Mouse (Mus musculus): ENCODE data around the gene Phlpp1. TPM values are rescaled to one million over a fixed set of nuclear protein-coding genes. Genes with fewer than 3 reads are reported as not detected.

The Phlpp1 gene
- polyA plus RNA-seq, 1 experiment from 2014 or later: 1.7 TPM

DNA sequence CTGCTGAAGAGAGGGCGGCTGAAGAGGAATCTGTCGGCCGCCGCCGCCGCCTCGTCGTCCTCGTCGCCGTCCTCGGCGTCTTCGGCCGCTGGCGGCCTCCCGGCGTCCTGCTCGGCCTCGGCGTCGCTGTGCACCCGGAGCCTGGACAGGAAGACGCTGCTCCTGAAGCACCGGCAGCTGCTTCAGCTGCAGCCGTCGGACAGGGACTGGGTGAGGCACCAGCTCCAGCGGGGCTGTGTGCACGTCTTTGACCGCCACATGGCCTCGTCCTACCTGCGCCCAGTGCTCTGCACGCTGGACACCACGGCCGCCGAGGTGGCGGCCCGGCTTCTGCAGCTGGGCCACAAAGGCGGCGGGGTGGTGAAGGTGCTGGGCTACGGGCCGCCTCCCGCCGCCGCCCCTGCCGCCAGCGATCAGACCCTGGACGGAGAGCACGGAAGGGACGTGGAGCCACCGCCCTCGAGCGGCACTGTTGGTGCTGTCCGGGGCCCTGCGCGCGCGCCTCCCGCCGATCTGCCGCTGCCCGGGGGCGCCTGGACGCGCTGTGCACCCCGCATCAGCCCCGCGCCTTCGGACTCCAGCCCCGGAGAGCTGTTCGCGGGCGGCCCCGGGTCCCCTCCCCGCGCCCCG is 864 bp downstream of the Phlpp1 start:
- H3K4me1 ChIP-seq (replicated peaks; ENCODE audit: control insufficient read depth, insufficient read depth, low read length): peaks cover 14% of the 10 kb centered on the region
- H3K27ac ChIP-seq (ENCODE audit: low read depth, low read length): peak overlapping the region; percentile 64
- DNase-seq (ENCODE audit: low spot score): peak; percentile 72
- 0 out of 2 replicates have a peak, but pooled peaks have one; percentile 3 for ATAC-seq (replicated peaks; ENCODE audit: low FRiP score)
- H3K9ac ChIP-seq (ENCODE audit: low read depth, low read length): peak overlapping the region; percentile 84
- no peaks in the 10 kb centered on the region for H3K27me3 ChIP-seq (replicated peaks; ENCODE audit: control insufficient read depth, insufficient read depth, low read length)
- under 1% methylated on average over 76 of the region's 77 CpGs for WGBS
- peak overlapping the region; percentile 84 for H3K4me2 ChIP-seq
- no peaks in the 10 kb centered on the region for H3K36me3 ChIP-seq (ENCODE audit: control insufficient read depth, insufficient read depth, low read length)
- peak overlapping the region; percentile 88 for H3K4me3 ChIP-seq (ENCODE audit: low read depth, low read length)
- no peaks in the 10 kb centered on the region for H3K9me3 ChIP-seq (ENCODE audit: control insufficient read depth, low read length)

DNA sequence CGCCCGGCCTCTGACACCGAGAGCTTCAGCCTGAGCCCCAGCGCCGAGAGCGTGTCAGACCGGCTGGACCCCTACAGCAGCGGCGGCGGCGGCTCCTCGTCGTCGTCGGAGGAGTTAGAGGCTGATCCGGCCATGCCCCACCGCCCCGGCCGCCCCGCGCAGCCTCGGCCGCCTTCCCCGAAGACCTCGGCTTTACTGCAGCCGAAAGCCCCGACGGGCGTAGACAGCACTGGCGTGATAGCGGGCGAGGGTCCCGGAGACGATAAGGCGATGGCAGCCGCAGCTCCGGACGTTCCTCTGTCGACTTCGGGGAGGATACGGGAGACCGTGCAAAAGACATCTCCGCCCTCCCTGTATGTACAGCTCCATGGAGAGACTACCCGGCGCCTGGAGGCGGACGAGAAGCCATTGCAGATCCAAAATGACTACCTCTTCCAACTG is 1.4 kb downstream of the Phlpp1 start:
- peaks cover 14% of the 10 kb centered on the region for H3K4me1 ChIP-seq (replicated peaks; ENCODE audit: control insufficient read depth, insufficient read depth, low read length)
- H3K36me3 ChIP-seq (ENCODE audit: control insufficient read depth, insufficient read depth, low read length): no peaks in the 10 kb centered on the region
- H3K4me3 ChIP-seq (ENCODE audit: low read depth, low read length): peak overlapping the region; percentile 88
- H3K9me3 ChIP-seq (ENCODE audit: control insufficient read depth, low read length): no peaks in the 10 kb centered on the region
- ATAC-seq (replicated peaks; ENCODE audit: low FRiP score) (no peak), DNase-seq (ENCODE audit: low spot score) (peak; percentile 60)
- peak overlapping the region; percentile 84 for H3K9ac ChIP-seq (ENCODE audit: low read depth, low read length)
- no peaks in the 10 kb centered on the region for H3K27me3 ChIP-seq (replicated peaks; ENCODE audit: control insufficient read depth, insufficient read depth, low read length)
- H3K4me2 ChIP-seq: peak overlapping the region; percentile 84
- no peak overlapping the region for H3K27ac ChIP-seq (ENCODE audit: low read depth, low read length)
- WGBS: 6% methylated on average over 46 of the region's 47 CpGs

DNA sequence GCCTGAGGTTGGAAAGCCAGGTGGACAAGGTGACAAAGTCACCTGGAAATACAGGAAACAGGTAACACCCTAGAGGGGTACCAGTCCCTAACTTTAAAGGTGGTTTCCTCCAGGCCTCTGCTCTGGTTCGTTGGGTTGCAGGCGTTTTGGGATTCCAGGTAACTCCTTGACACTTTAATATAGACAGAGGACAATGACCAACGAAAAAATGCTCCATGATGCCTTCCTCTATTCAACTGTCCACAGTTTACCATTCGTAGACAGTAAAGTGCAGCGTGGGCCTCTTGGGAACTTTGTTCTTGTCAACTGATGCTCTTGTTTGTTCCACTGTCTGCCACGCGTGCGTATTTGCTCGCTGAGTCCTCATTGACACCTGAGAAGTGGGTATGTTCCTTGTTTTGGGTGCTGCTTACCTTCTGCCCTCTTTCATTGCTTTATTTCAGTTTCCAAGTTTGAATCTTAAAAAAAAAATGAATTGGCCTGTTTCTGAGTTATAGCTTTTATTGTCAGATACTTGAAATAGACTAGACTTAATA is 2.1 kb downstream of the Phlpp1 start:
- DNase-seq (ENCODE audit: low spot score): no peak
- no peaks in the 10 kb centered on the region for H3K27me3 ChIP-seq (replicated peaks; ENCODE audit: control insufficient read depth, insufficient read depth, low read length)
- H3K4me3 ChIP-seq (ENCODE audit: low read depth, low read length): peak overlapping the region; percentile 88
- H3K4me2 ChIP-seq: peak overlapping the region; percentile 84
- H3K9ac ChIP-seq (ENCODE audit: low read depth, low read length): peak overlapping the region; percentile 84; the same call in 1 of the 2 replicates
- no peaks in the 10 kb centered on the region for H3K9me3 ChIP-seq (ENCODE audit: control insufficient read depth, low read length)
- ATAC-seq (replicated peaks; ENCODE audit: low FRiP score): no peak
- 62% methylated on average over 9 of the region's 9 CpGs for WGBS
- H3K27ac ChIP-seq (ENCODE audit: low read depth, low read length): no peak overlapping the region
- no peaks in the 10 kb centered on the region for H3K36me3 ChIP-seq (ENCODE audit: control insufficient read depth, insufficient read depth, low read length)
- H3K4me1 ChIP-seq (replicated peaks; ENCODE audit: control insufficient read depth, insufficient read depth, low read length): peaks cover 14% of the 10 kb centered on the region

DNA sequence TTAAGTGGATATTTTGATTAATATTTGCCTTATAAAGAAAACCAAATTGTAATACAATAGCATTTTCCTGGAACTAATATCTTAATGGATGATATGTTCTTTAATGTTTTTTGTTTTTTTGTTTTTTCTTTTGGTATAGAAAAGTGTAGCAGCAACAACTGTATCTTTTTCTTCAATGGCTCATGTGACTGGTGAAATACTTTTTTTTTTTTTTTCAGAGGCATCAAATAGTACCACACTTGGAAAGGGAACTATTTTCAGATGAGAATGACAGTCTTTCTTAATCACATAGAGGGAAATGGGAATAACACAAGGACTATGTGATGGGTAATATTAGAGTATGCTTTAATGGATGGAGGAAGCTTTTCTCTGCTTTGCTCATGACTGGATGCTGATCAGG is 3.0 kb downstream of the Phlpp1 start:
- no peaks in the 10 kb centered on the region for H3K27me3 ChIP-seq (replicated peaks; ENCODE audit: control insufficient read depth, insufficient read depth, low read length)
- DNase-seq (ENCODE audit: low spot score) (no peak), ATAC-seq (replicated peaks; ENCODE audit: low FRiP score) (no peak)
- H3K36me3 ChIP-seq (ENCODE audit: control insufficient read depth, insufficient read depth, low read length): no peaks in the 10 kb centered on the region
- no peak overlapping the region for H3K4me2 ChIP-seq
- H3K4me3 ChIP-seq (ENCODE audit: low read depth, low read length): no peak overlapping the region
- H3K4me1 ChIP-seq (replicated peaks; ENCODE audit: control insufficient read depth, insufficient read depth, low read length): peaks cover 14% of the 10 kb centered on the region
- no peak overlapping the region for H3K9ac ChIP-seq (ENCODE audit: low read depth, low read length)
- H3K27ac ChIP-seq (ENCODE audit: low read depth, low read length): no peak overlapping the region
- H3K9me3 ChIP-seq (ENCODE audit: control insufficient read depth, low read length): no peaks in the 10 kb centered on the region

DNA sequence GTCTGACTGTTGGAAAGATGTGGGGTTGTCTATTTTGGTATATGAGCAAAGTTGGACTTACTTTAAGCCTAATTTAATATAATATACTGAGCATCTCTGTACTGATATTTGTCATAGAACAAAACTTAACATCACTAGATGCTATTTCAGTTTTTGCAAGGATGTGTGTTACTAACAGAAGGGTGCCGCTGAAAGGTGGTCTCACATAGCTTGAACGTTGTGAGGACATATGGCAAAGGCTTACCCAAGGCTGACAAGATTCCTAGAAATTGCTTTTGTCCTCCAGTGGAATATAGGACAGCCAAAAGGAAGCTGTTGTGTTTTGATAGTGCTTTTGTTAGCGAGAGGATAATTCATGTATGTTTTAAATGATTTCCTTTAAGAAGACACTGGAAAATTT is 3.8 kb downstream of the Phlpp1 start:
- H3K27ac ChIP-seq (ENCODE audit: low read depth, low read length): no peak overlapping the region
- no peak overlapping the region for H3K9ac ChIP-seq (ENCODE audit: low read depth, low read length)
- no peaks in the 10 kb centered on the region for H3K36me3 ChIP-seq (ENCODE audit: control insufficient read depth, insufficient read depth, low read length)
- H3K4me3 ChIP-seq (ENCODE audit: low read depth, low read length): no peak overlapping the region
- no peak for DNase-seq (ENCODE audit: low spot score)
- H3K27me3 ChIP-seq (replicated peaks; ENCODE audit: control insufficient read depth, insufficient read depth, low read length): no peaks in the 10 kb centered on the region
- H3K4me2 ChIP-seq: no peak overlapping the region
- H3K9me3 ChIP-seq (ENCODE audit: control insufficient read depth, low read length): no peaks in the 10 kb centered on the region
- WGBS: 74% methylated on average over 3 of the region's 3 CpGs
- ATAC-seq (replicated peaks; ENCODE audit: low FRiP score): no peak
- peaks cover 14% of the 10 kb centered on the region for H3K4me1 ChIP-seq (replicated peaks; ENCODE audit: control insufficient read depth, insufficient read depth, low read length)

DNA sequence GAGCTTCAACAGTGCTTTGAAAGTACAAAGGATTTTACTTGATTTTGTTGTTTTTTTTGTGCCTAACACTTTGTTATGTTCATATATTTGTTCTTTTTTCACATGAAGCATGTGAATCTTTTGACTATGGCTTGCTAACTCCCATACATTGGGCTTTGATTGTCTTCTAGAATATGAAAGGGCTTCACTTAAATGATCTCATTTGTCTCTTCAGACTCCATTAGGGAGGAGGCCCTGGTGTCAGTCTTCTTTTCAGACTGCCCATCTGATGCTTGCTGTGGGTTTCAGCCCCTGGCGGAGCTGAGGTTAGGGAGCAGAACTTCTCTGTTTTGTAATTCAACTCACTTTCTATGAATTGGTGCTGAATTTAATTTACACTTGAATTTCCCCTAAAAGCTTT is 5.2 kb downstream of the Phlpp1 start:
- Histone ChIP-seq H3K36me3 (ENCODE audit: control insufficient read depth, insufficient read depth, low read length) (no peaks in the 10 kb centered on the region), H3K27me3 (replicated peaks; ENCODE audit: control insufficient read depth, insufficient read depth, low read length) (no peaks in the 10 kb centered on the region), H3K9me3 (ENCODE audit: control insufficient read depth, low read length) (no peaks in the 10 kb centered on the region), H3K4me3 (ENCODE audit: low read depth, low read length) (no peak overlapping the region), H3K9ac (ENCODE audit: low read depth, low read length) (no peak overlapping the region), H3K27ac (ENCODE audit: low read depth, low read length) (no peak overlapping the region), H3K4me1 (replicated peaks; ENCODE audit: control insufficient read depth, insufficient read depth, low read length) (peaks cover 14% of the 10 kb centered on the region), H3K4me2 (no peak overlapping the region)
- no peak for ATAC-seq (replicated peaks; ENCODE audit: low FRiP score)
- no peak for DNase-seq (ENCODE audit: low spot score)
- 63% methylated on average over 1 of the region's 1 CpGs for WGBS

DNA sequence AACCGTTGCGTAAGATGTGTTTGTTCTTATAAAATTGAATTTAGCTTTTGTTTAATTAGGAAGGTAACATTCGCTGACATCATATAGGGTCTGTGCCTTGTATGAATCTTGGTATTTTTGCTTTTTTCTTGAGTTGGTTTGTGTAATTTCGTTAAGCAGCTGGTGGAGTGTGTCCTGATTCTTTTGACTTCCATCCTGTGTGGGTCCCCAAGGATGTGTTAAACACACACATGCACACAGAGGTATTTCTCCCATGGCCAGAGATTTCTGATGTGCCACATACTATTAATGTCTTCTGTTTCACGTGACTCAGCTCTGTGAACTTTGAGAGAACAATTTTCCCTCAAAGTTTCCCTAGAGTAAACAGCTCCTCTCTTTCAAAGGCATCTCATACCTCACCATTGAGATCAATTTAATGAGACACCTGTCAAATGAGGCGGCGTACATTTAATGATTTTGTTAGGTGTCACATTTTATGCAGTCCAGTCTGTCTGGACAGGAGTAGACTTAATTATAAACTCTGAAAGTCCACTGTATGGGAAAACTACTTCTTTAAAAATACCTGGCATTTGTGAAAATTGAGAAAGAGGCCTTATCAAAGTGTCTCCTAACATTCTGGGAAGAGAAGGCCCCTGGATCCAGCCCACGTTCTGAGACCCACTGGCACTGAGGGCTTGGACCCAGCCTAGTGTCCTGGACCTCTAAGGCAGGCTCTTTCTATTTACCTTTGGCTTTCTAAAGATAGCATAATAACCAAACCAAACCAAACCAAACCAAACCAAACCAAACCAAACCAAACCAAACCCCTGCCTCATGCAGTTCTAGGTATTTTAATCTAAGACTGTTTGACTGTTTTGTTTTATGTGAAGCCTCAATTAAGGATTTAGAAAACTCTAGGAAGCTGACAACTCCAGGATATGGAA is 6.6 kb downstream of the Phlpp1 start:
- Histone ChIP-seq H3K9me3 (ENCODE audit: control insufficient read depth, low read length) (no peaks in the 10 kb centered on the region), H3K36me3 (ENCODE audit: control insufficient read depth, insufficient read depth, low read length) (no peaks in the 10 kb centered on the region), H3K9ac (ENCODE audit: low read depth, low read length) (no peak overlapping the region), H3K27me3 (replicated peaks; ENCODE audit: control insufficient read depth, insufficient read depth, low read length) (no peaks in the 10 kb centered on the region), H3K4me2 (no peak overlapping the region), H3K4me1 (replicated peaks; ENCODE audit: control insufficient read depth, insufficient read depth, low read length) (peaks cover 8% of the 10 kb centered on the region), H3K27ac (ENCODE audit: low read depth, low read length) (no peak overlapping the region), H3K4me3 (ENCODE audit: low read depth, low read length) (no peak overlapping the region)
- DNase-seq (ENCODE audit: low spot score) (no peak), ATAC-seq (replicated peaks; ENCODE audit: low FRiP score) (no peak)
- 74% methylated on average over 8 of the region's 8 CpGs for WGBS

DNA sequence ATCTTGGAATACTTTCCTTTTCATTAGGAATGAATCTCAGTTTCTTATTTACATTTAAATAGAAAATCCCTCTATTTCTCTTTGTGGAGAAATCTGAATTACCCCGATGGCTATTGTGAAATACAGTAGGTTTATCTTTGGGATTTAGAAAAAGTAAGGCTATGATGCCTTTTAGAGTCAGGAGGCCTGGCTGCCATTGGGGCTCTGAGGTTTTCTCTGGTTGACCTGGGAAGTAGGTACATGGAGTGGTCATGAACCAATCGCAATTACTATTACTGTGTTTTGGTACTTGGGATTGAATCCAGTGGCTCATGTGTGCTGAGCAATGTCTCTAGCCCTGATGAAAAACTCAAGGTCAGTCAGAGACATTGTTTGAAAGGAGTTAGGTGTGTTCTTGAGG is 12.1 kb downstream of the Phlpp1 start:
- Histone ChIP-seq H3K4me3 (ENCODE audit: low read depth, low read length) (no peak overlapping the region), H3K27ac (ENCODE audit: low read depth, low read length) (no peak overlapping the region), H3K9ac (ENCODE audit: low read depth, low read length) (no peak overlapping the region), H3K4me2 (no peak overlapping the region), H3K36me3 (ENCODE audit: control insufficient read depth, insufficient read depth, low read length) (no peaks in the 10 kb centered on the region), H3K27me3 (replicated peaks; ENCODE audit: control insufficient read depth, insufficient read depth, low read length) (no peaks in the 10 kb centered on the region), H3K4me1 (replicated peaks; ENCODE audit: control insufficient read depth, insufficient read depth, low read length) (no peaks in the 10 kb centered on the region; the same call in 1 of the 2 replicates), H3K9me3 (ENCODE audit: control insufficient read depth, low read length) (no peaks in the 10 kb centered on the region)
- DNase-seq (ENCODE audit: low spot score) (no peak), ATAC-seq (replicated peaks; ENCODE audit: low FRiP score) (no peak)
- 88% methylated on average over 2 of the region's 2 CpGs for WGBS

All from liver, embryonic 11.5 days (tissue).